Mouse (Mus musculus) heart, adult 18-20 months (tissue): ENCODE data around the gene Tnfrsf13b. TPM values are rescaled to one million over a fixed set of nuclear protein-coding genes. Genes with fewer than 3 reads are reported as not detected.
A peak's percentile ranks its signal among the peaks of the same experiment; 100 is the strongest.
"Not testable (repeated sequence)": the region's sequence is repeated elsewhere in the genome, so short reads cannot be mapped to it uniquely, and the experiment has no call there.

ENCODE experiments used
- DNase-seq, 2 experiments: peaks; one replicate each; pipeline ENCODE4 v3.0.0; 2021 to 2022; ENCODE audit warnings: mixed read lengths in 1 of 2
- total RNA-seq, 2 experiments: library from RNA; stranded (reverse); gene quantifications; 2 replicates each; pipeline ENCODE4 v1.2.3; 2021

Gene Tnfrsf13b
- total RNA-seq, 2 experiments from 2014 or later, result 0.50 to 1.5 TPM

DNA sequence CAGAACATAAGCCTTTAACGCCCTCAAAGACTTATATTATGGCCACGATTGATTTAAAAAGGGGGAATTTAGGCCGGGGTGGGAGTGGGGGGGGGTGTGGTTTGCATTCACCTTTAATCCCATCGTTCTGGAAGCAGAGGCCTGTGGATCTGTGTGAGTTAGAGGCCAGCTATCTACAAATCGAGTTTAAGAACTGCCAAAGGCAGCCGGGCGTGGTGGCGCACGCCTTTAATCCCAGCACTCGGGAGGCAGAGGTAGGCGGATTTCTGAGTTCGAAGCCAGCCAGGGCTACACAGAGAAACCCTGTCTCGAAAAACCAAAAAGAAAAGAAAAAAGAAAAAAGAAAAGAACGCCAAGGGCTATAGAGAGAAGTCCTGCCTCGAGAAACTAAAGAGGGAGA, 46.9 kb downstream of the Tnfrsf13b start:
- not testable (repeated sequence) for DNase-seq

GRCm38 (mm10) chr11:61174291-61174820, 47.8 kb downstream of the Tnfrsf13b start:
- DNase-seq, result peak in 1 of 2 experiments; percentile 60

DNA sequence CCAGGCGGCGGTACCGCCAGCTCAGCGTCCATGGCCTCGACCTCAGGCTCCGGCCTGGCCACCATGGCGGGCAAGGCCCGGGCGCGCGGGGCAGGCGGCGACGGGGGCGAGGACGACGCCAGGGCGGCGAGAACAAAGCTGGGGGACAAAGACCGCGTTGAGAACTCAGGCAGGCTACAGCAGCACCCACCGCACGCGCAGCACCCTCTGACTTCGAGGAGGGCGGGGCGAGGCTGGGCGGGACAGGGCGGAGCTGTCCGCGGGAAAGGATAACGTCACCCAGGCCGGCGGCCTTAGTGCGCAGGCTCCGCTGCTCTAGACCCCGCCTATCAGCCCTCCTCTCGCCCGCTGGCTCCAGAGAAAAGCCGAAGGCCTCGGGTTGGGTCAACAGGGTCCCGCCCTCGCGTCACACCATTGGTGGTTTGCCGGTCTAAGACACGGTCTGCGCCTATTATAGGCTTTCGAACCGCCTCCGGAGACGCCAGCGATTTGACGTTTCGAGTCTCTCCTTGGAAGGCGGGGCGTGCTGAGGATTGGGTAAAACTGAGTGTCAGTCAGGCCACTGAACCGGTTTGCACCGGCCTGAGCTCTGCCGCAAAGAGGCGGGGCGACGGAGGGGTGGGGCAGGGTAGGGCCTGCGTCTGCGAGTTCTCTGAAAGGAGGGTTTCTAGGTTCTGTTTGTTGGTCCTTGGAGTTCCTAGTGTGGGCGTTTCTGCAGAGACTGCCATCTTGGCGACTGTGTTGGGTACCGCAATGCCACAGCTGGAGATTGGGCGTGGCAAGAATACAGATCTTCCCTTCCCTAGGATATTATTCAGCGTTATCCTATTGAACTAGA, 48.5 kb downstream of the Tnfrsf13b start, which contains the start of gene Usp22:
Usp22 (minus strand) TSS at position 235 of the 838 bp plus-strand sequence.
- peak; percentile 99 to 100 for DNase-seq

DNA sequence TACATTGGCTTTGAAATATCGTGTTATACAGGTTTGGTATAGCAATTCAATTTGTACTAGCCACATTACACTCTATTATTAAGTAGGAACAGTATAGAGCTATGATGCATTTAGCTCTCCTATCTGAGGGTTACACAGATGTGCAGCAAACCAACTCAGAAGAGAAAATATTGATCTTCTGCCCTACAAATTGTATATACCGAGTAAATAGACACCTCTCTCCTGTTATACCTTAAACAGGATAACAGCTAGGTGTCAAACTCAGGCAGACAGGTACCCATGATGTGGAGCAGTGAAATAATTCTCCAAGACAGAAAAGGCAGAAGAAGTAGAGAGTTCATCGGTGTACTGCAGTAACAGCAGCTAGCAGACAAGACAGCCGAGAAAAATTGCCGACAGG, 49.2 kb downstream of the Tnfrsf13b start:
- DNase-seq, result no peak

- DNase-seq, result no peak
Measured at GRCm38 (mm10) chr11:61176321-61176720, 49.8 kb downstream of the Tnfrsf13b start.

DNA sequence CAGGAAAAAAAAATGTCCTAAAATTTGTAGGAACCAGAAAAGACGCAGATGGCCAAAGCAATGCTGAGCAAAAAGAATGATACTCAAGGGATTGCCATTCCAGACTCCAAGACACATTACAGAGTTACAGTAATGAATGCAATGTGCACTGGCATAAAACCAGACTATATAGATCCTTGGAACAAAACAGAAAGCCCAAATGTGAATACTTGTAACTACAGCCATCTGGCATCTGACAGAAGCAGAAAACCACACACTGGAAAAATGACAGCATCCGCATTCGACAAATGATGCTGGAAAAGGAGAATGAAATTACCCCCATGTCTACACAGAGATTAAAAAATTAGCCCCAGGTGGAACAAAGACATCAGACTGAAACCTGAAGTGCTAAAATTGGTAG, 53.8 kb downstream of the Tnfrsf13b start:
- no peak for DNase-seq

DNA sequence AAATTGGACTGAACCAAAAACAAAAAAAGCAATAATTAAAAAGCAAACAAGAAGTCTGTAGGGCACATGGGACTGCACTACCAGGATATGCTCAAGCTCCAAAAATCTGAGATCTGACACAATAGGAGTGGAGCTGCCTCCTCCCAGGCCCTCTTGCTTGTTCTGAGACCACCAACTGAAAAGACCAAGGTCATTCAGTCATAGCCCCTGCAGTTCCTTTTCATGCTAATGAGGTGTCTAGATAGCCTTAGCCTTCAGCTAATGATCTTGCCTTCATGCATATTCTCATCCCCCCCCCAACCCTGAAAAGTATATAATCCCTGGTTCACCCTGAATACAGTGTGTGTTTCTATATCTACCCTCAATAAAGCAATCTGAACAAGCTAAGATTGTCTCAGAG, 55.1 kb downstream of the Tnfrsf13b start:
- no peak for DNase-seq

DNA sequence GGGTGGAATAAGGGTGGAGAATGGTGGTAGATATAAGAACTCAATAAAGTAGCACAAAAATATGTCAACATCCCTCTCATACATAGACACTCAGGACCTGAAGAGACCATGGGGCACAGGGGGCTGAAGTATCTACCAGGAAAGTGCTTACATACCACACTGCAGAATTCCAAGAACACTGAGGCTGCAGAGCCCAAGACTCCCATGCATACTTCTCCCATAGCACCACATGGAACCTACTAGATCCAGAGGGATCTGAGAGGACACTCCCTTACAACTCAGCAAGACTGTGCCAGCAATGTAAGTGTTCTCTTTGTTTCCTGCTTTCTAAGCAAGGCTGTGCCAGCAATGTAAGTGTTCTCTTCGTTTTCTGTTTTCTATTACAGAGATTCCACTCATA, 57.3 kb downstream of the Tnfrsf13b start:
- DNase-seq, result no peak

DNA sequence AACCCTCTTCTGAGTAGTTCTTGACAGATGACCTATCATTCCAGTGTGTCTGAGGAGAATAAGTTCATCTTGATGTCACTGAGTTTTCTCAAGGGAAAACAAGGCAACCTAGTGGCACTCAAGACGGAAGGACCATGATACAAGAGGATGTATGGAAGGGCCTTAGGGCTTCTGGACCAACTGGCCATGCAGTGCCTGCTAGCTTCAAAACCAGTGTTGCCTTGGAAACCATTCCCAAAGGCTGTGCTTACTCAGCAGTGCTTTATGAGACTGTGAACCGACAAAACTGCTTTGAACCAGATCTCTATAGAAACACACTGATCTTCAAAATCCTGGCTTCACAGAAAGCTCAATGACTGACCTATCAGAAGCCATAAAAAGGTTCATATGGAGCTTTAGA, 64.2 kb downstream of the Tnfrsf13b start:
- DNase-seq, result no peak

GRCm38 (mm10) chr11:61192123-61192522, 65.6 kb downstream of the Tnfrsf13b start:
- DNase-seq, result not testable (repeated sequence)

- no peak for DNase-seq
Measured at GRCm38 (mm10) chr11:61192779-61193178, 66.2 kb downstream of the Tnfrsf13b start.

- DNase-seq, result peak; percentile 82 to 93
Measured at GRCm38 (mm10) chr11:61193392-61193791, 66.8 kb downstream of the Tnfrsf13b start.

GRCm38 (mm10) chr11:61196616-61197353, 70.2 kb downstream of the Tnfrsf13b start:
- DNase-seq, result no peak

GRCm38 (mm10) chr11:61197935-61198334, 71.4 kb downstream of the Tnfrsf13b start:
- no peak for DNase-seq

Other genes starting within 250 kb of the Tnfrsf13b start
- 10 to 100 TPM; 28.9 to 29.6 TPM for gene Tmem11, start 247.5 kb upstream of the Tnfrsf13b start, total RNA-seq
- 10 to 100 TPM in 1 of 2 experiments, 1 to 10 TPM in 1; 9.9 to 12.4 TPM for gene Natd1, start 212.0 kb upstream of the Tnfrsf13b start, total RNA-seq
- 10 to 100 TPM; 70.9 to 73.4 TPM for gene Map2k3, start 194.7 kb upstream of the Tnfrsf13b start, total RNA-seq
- gene Kcnj12, start 104.2 kb upstream of the Tnfrsf13b start, total RNA-seq, result 10 to 100 TPM; 22.1 to 23.4 TPM
- 10 to 100 TPM; 26.2 to 27.6 TPM for gene Usp22, start 48.3 kb downstream of the Tnfrsf13b start, total RNA-seq
- 1 to 10 TPM in 1 of 2 experiments, under 1 TPM in 1; 0.60 to 2.9 TPM for gene Aldh3a1, start 80.8 kb downstream of the Tnfrsf13b start, total RNA-seq
- 10 to 100 TPM; 32.0 to 39.0 TPM for gene Aldh3a2, start 140.7 kb downstream of the Tnfrsf13b start, total RNA-seq
- not detected for gene Slc47a2, start 216.1 kb downstream of the Tnfrsf13b start, total RNA-seq